Mouse (Mus musculus) spleen, postnatal 10 days (tissue): ENCODE measurements around the gene Saysd1.
A peak's percentile ranks its signal among the peaks of the same experiment; 100 is the strongest.

Experiments used
- DNase-seq, 2 experiments: peaks; one replicate each; pipeline ENCODE4 v3.0.0; 2021 to 2022; ENCODE audit warnings: low spot score in 2 of 2

The Saysd1 gene

GRCm38 (mm10) chr14:20164438-20164837 is 26.1 kb upstream of the Saysd1 start:
- DNase-seq, result no peak

GRCm38 (mm10) chr14:20162686-20163085 is 24.4 kb upstream of the Saysd1 start:
- no peak for DNase-seq

- no peak for DNase-seq
Observed at GRCm38 (mm10) chr14:20158727-20159681, 20.7 kb upstream of the Saysd1 start.

GRCm38 (mm10) chr14:20157595-20157994 is 19.3 kb upstream of the Saysd1 start:
- no peak for DNase-seq

GRCm38 (mm10) chr14:20155718-20156117 is 17.4 kb upstream of the Saysd1 start:
- no peak for DNase-seq

- no peak for DNase-seq
Observed at GRCm38 (mm10) chr14:20154937-20155336, 16.6 kb upstream of the Saysd1 start.

- no peak for DNase-seq
Observed at GRCm38 (mm10) chr14:20154245-20154644, 15.9 kb upstream of the Saysd1 start.

- no peak for DNase-seq
Observed at GRCm38 (mm10) chr14:20149127-20150080, 11.1 kb upstream of the Saysd1 start.

GRCm38 (mm10) chr14:20148514-20148913 is 10.2 kb upstream of the Saysd1 start:
- no peak for DNase-seq

GRCm38 (mm10) chr14:20147854-20148253 is 9.5 kb upstream of the Saysd1 start:
- no peak for DNase-seq

- no peak for DNase-seq
Observed at GRCm38 (mm10) chr14:20144093-20144492, 5.8 kb upstream of the Saysd1 start.

- DNase-seq, result no peak
Observed at GRCm38 (mm10) chr14:20134965-20135671, 3.2 kb downstream of the Saysd1 start.

GRCm38 (mm10) chr14:20128162-20128561 is 10.2 kb downstream of the Saysd1 start:
- DNase-seq, result no peak

- DNase-seq, result no peak
Observed at GRCm38 (mm10) chr14:20127406-20128087, 10.8 kb downstream of the Saysd1 start.

- peak; percentile 36 to 82 for DNase-seq
Observed at GRCm38 (mm10) chr14:20120868-20121267, 17.5 kb downstream of the Saysd1 start.

GRCm38 (mm10) chr14:20120012-20120411 is 18.3 kb downstream of the Saysd1 start:
- DNase-seq, result no peak

- no peak for DNase-seq
Observed at GRCm38 (mm10) chr14:20116149-20116605, 22.2 kb downstream of the Saysd1 start.

GRCm38 (mm10) chr14:20114951-20115350 is 23.4 kb downstream of the Saysd1 start:
- DNase-seq, result peak in 1 of 2 experiments; percentile 33

- DNase-seq, result peak; percentile 69 to 87
Observed at GRCm38 (mm10) chr14:20113964-20114363, 24.4 kb downstream of the Saysd1 start.

GRCm38 (mm10) chr14:20113189-20113961 is 25.0 kb downstream of the Saysd1 start:
- no peak for DNase-seq
